Mouse (Mus musculus) spleen, postnatal 36 days (tissue): ENCODE results near the gene Ttc4.

ENCODE experiments used
- DNase-seq, 2 experiments: peaks; one replicate each; pipeline ENCODE4 v3.0.0; 2022; ENCODE audit warnings: low spot score in 2 of 2, mixed read lengths in 1 of 2

The Ttc4 gene

DNA sequence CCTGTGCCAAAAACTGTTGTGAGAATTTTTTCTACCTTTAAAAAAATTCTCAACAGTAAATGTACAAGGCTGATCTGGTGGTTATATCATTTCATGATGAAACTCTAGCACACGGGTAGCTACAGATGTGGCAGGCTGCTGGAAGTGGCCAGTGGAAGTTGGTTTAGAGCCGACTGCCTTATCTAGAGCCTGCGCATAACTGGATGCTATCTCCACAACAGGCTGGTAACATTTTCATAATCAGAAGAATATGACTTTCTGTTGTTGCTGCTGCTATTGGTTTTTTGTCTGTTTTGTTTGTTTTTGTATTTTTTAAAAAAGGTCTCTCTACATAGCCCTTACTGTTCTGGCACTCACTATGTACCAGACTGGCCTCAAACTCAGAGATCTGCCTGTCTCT, 26.2 kb downstream of the Ttc4 start:
- DNase-seq: no peak

DNA sequence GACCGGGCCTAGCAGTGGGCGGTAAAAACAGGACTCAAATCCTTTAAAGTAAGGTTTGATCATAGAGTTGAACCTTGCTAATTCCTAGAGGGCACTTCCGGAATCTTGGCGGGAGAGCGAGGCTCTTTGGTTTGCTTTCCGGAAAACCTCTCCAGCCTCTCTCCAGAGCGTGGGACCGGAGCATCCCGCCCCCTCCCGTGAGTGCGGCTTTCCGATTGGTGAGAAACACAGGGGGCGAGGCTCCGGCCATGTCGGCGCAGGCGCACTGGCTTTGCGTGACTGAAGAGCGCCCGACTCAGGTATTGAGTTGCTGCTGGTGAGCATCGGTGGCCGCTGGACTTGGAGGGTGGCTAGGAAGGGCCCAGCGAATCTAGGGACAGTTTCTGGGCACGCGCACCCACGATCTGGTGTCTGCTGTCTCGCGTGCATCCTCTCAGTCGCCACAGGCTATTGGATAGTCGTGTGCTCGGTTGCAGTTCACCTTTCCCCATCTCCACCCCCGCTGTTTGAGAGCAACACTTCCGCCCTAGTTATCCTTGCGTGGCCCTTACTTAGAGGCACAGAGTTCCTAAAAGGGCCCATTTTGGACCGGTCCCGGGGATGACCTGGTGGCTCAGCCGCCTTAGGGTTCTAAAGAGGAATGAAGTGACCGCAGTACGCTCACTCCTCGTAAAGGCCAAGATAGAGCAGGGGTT, 27.8 kb downstream of the Ttc4 start, which contains the start of gene Pars2:
Gene Pars2 (plus strand): TSS at position 237 of the 695 bp plus-strand sequence.
- DNase-seq: peak; percentile 96 to 97

DNA sequence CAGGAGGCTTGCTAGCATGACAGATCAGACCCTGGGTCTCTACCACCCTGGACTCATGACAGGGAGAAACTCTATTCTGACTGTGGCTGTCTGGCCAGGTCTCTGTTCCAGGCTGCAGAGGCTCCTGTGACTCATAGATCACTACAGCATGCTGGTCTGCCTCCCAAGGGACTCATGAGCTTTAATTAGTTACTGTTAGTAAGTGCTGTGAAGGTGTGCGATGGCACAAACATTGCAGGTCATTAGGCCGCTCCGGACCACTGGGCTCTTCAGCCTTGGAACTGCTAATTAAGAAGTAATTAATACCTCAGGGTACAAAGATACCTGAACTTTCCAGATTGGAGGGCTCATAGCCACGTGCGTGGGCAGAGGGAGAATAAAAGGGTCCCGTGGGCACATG, 31.6 kb downstream of the Ttc4 start:
- no peak for DNase-seq

DNA sequence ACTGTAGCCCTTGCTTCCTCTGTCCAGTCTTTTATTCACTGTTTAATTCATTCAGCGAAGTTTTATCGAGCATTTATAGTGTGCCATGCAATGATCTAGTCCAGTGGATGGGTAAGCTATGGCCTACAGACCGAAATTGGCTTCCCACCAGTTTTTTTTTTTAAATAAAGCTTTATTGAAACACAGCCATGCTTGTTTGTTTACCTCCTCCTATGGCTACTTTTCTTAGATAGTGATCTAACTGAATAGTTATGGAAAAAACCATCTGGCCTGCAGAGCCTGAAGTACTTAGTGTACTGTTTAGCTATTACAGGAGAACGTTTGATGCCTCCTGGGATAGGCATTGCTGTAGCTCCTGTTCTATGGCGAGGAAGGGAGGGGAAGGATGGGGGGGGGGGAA, 32.9 kb downstream of the Ttc4 start:
- no peak for DNase-seq

DNA sequence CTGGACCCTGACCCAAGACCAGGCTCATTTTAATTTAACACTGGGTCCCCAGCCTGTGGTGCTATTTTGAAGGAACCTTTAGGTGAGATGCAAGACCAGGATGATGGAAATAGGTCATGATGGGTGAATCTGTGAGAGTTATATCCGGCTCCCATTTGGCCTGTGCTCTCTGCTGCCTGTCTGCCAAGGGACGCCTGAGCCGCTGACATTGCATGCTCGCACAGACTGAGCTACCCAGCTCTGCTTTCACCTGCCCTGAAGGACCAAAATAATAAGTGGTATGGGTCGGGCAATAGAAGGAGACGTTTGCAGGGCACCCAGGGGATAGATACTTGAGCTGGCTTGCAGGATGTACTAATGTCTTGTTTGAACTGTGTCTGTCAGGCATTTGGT, 34.5 kb downstream of the Ttc4 start:
- no peak for DNase-seq

DNA sequence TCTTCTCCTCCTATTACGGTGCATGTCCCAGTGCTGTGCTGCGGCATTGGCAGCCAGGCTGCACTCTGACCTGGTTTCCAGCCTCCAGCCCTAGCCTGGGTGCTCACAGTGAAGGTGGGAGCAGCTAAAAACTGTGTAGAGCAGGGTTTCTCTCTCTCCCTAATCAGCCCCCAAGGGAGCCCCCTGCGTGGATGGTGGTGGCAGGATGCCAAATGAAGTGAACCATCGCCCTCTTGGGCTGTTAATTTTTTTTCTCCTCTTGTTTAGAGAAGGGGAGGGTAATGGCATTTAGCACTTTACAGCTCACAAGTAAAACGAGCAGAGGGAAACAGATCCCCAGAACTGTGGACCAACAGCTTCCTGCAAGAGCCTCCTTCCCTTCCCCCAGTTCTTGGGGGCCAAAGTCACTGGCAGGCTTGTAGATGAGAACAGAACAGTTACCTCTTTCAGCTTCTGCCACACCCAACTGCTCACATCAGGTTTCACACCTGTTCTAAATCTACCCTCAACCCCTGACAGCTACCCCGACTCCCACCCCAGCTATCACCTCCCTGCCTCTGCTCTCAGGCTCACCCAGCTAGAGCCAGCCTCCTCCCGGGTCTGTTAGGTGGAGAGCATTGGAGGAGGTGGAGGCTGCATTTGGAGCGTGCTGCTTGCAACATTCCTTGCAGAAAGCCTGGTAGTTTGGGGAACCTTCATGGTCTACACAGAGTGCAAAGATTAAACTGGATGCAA, 35.1 kb downstream of the Ttc4 start:
- DNase-seq: no peak

DNA sequence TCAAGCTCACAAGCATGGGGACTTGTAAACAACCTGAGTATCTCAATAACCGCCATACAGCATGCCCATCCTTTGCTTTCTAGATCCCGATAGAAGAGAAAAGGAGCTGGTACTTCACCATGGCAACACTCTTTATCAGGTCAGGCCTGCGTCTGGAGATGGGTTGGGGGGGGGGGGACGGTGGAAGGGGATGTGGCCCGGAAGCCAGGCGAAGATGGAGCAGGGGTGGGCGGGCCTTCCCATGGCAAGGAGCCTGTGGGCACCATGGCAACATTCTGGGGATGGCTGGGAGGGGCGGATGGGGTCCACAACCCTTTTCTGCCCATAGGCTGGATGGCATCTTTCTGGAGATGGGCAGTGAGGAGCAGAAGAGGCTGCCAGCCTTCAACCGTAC, 44.7 kb downstream of the Ttc4 start:
- DNase-seq: no peak

DNA sequence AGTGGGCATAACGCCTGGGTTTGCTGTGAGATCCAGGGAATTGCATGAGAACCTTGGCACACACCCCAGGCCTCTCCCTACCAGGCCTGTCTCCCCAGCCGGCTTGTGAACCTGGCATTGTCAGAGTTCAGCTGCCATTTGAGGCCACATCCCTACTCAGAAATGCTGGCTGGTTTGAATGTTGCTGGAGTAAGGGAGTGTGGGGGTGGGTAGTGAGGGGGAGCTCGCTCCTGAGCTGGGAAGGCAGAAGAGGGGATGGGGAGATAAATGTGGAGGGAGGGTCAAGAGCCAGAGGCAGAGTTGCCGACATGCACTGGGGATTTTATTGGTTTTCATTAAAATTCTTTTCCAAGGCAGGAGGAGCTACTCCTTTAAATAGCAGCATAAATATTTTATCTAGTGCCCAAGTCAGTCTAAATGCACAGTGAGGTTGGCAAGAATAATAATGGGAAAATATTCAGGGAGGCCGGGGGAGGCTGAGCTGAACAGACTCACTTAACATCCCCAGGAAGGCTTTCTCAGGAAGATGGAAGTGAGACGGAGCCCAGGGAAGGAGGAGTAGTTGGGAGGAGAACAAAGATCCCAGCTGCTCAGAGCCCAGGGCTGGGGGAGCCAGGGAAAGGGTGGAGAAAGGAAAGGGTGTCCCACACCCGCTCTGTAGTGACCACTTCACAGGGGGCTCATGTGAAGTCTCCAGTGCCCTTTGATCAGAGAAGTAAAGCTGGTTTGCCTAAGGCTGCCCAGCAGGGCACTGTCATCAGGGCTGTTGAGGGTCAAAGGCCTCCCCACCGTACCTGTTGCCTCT, 45.3 kb downstream of the Ttc4 start:
- no peak for DNase-seq

DNA sequence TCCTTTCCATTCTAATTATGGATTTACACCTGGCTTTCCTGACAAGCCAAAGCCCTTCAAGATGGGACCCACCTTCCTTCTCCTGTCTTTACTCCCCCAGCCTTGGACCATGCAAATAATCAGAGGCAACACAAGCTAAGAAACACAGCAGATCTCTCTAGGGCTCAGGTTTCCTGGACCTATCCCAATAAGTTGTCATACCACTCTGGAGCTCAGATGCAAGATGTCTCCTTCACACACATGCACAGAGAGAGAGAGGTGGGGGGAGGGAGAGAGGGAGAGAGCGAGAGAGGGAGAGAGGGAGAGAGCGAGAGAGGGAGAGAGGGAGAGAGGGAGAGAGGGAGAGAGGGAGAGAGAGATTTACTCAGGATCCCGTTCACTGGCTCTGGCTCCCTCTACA, 46.4 kb downstream of the Ttc4 start:
- no peak for DNase-seq

DNA sequence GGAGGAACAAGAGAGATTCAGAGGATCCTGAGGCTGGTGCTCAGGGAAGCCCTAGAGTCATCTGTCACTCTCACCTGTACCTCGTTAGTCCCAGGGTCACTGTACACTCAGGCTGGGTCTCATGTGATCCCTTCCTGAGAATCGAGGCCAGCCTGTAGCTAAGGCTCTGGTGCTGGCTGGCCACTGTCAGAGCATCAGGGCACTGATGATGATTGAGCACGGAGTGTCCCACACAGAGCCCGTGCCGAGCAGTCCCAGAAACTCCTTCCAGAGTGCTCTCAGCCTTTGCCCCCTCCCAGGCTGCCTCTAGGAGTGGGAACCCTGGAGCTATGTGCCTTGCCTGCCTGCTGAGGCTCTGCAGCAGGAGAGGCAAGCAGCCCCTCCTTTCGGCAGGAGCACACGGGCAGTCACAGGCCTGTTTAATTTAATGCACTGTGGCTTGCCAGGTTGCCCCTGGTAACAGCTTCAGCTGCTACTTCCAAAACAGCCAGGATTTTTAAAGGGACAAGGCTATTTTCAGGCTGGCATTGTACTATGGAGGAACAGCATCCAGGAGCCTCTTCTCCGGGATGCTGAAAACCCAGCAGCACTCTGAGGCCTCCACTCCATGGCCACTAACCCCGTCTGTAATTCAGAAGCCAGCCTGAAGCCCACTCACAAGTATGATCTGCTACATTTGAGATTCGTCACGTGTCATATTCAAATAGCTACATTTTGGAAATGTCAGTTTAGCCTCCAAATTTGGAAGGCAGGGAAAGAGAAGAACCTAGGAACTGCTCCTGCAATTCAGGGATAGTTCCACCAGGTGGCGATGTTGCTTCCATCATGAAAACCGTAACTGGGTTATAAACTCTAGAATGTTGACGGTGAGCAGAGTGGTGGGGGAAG, 48.2 kb downstream of the Ttc4 start:
- peak; percentile 8 to 20 for DNase-seq

DNA sequence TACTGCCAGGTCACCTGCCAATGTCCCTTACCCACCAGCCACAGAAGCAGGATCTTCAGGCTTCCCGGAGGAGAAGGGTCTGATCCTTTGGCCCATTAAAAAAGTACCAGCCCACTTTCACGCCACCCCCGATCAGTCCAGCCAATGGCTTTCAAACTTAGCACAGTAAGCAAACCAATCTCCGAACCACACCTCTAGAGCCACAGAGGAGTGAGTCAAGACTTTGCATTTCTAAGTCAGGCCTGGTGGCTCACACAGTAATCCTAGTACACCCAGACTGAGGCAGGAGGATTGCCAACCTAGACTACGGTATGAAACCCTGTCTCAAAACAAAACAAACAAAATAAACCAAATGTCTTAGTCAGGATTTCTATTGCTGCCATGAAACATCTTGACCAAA, 49.4 kb downstream of the Ttc4 start:
- no peak for DNase-seq

DNA sequence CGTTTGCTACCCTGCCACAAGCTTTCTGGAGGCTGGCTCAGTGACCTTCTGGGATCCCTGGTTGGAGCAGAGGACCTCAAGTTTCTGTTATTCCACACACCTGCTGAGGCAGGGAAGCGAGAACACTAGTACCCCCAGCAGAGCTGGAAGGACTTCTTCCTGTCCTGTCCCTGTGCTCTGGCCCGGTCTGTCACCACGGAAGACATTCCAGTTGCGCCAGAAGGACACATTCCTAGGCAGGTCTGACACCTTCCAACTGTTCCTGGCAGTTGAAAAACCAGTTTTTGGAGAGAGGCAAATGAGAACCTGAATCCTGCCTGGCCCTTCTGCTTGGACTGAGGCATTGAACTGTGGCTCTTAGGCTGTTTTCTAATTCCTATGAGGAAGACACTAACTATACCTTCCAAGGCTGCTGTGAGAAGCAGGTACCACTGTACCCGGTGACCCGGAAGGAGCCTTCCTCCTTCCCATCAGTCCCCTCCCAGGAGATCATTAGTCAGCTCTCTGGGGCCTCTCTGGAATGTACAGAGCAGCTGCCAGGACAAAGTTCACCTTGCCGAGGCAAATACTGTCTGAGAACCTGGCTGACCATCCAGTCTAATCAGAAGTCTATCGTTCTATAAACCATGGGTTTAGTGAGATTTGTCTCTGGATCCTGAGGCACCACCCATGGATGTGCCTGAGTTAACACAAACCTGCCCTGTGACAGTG, 49.9 kb downstream of the Ttc4 start:
- DNase-seq: no peak

DNA sequence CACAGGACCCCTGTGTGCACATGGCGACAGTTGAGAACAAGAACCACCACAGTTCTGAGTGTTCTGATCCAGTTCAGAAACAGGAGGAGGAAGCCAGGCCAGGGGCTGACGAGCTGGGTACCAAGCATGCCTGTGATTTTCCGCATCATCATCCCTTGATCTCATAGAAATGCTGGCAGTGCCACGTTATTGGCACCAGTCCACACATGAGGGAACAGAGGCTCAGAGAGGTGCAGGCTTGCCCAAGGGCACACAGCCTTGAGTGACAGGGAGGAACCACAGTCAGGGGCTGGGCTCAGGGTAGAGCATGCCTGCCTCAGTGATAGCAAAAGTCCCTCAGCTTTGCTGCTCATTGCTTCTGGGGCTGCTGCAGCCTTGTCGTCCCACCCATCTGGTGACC, 50.9 kb downstream of the Ttc4 start:
- no peak for DNase-seq

DNA sequence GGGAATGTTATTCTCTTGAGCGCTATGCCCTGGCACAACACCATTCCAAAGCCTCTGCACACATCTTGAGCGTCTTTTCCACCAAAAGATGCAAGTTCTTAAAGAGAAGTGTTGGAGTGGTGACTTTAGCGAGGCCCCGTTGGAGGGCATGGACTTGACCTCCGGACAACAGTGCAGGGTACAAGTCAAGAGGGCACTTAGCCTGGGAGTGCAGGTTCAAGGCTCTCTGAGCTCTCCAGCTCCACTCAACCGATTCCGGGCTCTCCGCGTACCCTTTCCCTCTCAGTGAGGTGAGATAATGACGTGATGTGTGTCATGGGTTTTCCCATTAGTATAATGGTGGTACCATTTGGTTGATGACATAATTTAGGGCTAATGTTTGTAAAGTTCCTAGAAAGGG, 54.5 kb downstream of the Ttc4 start:
- DNase-seq: no peak

DNA sequence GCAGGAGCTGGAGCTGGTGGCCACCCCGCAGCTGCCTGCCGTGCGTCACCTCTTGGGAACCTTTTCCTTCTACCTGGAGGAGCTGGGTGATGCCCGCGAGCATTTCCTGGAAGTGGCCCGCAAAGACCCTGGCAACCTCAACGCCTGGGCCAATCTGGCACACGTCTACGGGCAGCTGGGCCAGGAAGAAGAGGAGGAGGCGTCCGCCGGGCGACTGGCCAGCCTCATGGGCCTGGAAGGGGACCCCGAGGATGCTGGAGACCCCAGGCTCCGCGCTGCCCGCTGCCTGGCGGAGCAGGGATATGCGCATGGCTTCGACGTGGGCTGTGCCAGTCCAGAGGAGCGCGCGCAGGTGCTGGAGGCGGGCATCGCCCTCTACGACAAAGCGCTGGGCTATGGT, 56.0 kb downstream of the Ttc4 start:
- no peak for DNase-seq

DNA sequence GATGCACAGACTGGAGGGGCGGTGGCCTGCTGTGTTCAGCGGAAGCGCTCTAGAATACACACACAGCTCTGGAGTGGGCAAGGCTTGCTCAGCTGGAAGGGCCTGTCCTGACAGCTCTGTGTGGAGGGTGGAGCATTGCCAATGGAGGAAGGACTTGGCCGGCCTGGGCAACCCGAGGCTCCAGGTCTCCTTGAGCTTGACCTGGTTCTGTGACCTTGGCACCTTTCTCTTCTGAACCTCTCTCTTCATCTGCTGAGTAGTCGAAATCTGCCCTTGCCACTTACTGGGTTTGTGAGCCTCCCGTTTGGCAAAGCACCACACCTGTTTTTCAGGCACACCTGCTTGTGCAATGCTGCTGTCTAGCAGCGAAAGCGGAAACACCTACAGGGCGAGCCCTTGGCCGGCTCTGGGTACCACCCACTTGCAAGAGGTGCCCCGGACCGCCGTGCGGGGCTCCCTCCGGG, 56.7 kb downstream of the Ttc4 start, which contains the start of gene Ttc22:
Gene Ttc22 (plus strand): TSS at position 403 of the 464 bp plus-strand sequence.
- no peak for DNase-seq

DNA sequence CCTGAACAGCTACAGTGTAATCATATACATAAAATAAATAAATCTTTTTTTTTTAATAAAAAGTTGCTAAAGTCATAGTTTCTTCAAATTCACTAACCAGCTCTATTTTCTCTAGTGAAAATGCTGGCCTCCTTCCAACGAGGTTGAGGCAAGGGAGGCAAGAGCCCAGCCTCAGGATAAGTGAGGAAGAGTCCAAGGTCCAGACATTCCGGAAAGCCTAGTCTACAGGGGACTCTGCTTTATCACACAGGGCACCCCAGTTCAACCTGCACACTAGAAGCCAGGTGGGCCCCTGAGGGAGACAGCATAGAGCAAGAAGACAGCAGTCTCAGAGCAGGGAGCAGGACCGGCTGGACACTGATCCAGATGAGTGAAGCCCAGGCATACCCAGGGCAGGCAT, 57.3 kb downstream of the Ttc4 start:
- no peak for DNase-seq

DNA sequence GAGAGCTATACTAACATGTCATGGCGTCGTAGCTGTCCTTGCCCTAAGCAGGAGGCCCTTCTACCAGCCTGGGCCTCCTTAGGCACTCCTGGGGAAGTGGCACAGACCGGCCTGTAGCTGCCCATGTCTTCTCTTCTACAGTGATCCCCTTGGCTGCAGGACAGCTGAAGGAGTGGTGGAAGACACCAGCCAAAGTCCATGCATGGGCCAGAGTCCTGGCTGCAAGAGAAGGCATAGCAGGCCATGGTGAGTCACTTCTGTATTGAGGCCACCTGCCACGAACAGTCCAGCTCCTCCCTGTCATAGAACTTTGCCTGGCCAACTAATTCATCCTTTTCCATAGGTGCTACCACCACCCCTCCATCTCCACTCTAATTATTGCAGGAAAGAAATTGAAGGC, 59.8 kb downstream of the Ttc4 start:
- DNase-seq: no peak

DNA sequence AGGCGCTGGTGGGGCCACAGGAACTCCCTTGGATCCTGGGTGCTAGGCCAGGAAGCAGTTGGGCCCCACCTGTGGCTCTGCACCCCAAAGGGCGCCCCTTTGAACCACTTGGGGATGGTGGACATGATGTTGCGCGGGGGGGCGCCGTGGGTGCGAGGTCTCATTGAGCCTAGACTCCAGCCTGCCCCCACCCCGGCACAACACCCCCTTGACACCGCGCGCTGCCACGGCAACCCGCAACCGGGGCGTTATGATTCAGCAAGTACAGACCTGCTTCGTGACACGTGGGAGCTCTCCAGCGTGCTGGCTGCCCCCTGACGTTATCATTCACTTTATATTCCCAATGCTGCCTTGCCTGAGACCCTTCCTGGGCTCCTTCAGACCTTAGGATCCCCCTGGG, 61.7 kb downstream of the Ttc4 start, which contains the start of gene Lexm:
Gene Lexm (minus strand): TSS at position 186 of the 400 bp plus-strand sequence.
- no peak for DNase-seq

DNA sequence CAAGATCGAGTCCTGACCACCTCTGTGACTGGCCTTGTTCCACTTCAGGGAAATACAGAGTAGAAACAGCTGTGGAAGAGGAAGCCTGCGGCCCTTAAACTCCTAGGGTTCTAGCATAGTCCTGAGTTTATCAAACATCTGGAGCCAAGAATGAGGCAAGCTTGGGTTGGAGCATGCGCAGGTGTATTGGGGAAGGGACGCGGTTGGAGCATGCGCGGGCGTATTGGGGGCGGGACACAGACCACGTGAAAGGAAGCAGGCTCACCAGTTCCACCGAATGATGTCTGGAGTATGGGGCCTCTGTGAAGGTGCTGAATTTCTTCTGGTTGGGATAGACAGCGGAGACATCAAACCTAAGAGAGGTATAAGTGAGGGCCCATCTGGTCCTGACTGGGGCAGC, 63.1 kb downstream of the Ttc4 start:
- DNase-seq: no peak

DNA sequence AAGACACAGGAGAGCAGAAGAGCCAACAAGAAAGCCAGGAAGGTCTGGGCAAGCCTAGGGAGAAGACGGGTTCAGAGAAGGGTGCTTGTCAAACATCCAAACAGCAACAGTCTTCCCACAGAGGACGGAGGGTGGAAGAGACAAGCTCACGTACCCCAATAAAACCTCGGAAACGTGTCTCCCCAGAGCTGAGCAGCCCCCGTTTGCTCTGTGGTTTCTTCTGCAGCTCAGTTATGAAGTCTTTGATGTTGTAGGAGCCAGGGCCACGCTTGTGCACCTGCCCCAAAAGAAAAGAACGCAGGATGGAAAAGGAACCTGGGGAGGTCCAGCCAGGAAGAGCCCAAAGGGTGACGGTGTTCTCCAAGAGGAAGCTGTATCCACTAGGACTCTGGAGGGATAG, 63.9 kb downstream of the Ttc4 start:
- no peak for DNase-seq
